Mouse (Mus musculus): ENCODE measurements around the gene Med11. TPM values are rescaled to one million over a fixed set of nuclear protein-coding genes. Genes with fewer than 3 reads are reported as not detected.

The Med11 gene
- total RNA-seq, 2 experiments from 2014 or later, result 18.0 to 31.5 TPM

DNA sequence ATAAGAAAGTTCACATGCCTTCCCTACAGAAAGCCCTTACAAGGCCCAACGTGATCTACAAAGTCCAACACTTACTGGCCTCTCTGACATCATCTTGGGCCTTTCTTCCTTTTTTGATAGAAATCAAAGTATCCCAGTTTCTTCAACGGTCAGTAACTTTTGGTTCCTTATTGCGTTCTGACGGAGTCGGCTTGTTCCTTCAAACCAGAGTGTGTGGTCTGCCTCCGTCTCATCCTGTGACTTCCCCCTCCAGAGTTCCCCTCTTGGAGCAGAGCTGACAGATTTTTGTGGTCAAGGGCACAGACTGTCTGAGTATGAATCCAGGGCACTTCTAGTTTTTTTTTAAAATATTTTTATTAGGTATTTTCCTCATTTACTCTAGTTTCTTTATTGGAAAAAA lies 38.0 kb downstream of the Med11 start:
- ATAC-seq (replicated peaks; ENCODE audit: low FRiP score, poor library complexity, severe bottlenecking), result no peak

GRCm38 (mm10) chr11:70499566-70500475 lies 48.1 kb downstream of the Med11 start:
- no peak for ATAC-seq (replicated peaks; ENCODE audit: low FRiP score, poor library complexity, severe bottlenecking)

GRCm38 (mm10) chr11:70500476-70500812 lies 48.7 kb downstream of the Med11 start:
- no peak for ATAC-seq (replicated peaks; ENCODE audit: low FRiP score, poor library complexity, severe bottlenecking)

DNA sequence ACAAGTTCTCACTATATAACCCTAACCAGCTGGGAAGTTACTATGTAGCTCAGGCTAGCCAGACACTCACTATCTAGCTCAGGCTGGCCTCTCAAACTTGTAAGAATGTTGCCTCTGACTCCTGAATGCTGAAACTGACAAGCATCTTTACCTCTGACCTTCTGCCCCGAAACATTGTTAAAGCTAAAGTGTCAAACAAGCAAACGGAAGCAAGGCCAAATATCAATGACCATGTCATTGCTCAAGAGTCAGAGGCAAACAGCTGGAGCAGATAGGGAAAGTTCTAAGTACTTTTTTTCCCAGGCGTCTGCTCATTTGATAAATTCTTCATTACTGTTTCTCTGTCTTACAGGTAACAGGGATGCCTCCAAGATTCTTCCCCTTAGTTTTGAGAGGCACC lies 50.3 kb downstream of the Med11 start:
- no peak for ATAC-seq (replicated peaks; ENCODE audit: low FRiP score, poor library complexity, severe bottlenecking)

Other genes starting within 250 kb of the Med11 start
Only the 30 nearest of the 31 such genes appear.
- not detected in 2 replicates for gene Slc16a11, start 239.2 kb upstream of the Med11 start, total RNA-seq (2015; ENCODE audit: low replicate concordance)
- not detected in 2 replicates for gene Slc16a11, start 239.2 kb upstream of the Med11 start, total RNA-seq (2017; ENCODE audit: low replicate concordance)
- 0.72 and 0.84 TPM in 2 replicates for gene Slc16a13, start 230.9 kb upstream of the Med11 start, total RNA-seq (2015; ENCODE audit: low replicate concordance)
- gene Slc16a13, start 230.9 kb upstream of the Med11 start, total RNA-seq (2017; ENCODE audit: low replicate concordance), result 0.39 and 2.3 TPM in 2 replicates
- gene Bcl6b, start 222.1 kb upstream of the Med11 start, total RNA-seq (2015; ENCODE audit: low replicate concordance), result 1.8 TPM in 1 of 2 replicates, not detected in the other
- gene Bcl6b, start 222.1 kb upstream of the Med11 start, total RNA-seq (2017; ENCODE audit: low replicate concordance), result 0.61 and 2.3 TPM in 2 replicates
- gene 0610010K14Rik, start 214.0 kb upstream of the Med11 start, total RNA-seq (2015; ENCODE audit: low replicate concordance), result 31.4 and 102 TPM in 2 replicates
- 14.5 and 24.2 TPM in 2 replicates for gene 0610010K14Rik, start 214.0 kb upstream of the Med11 start, total RNA-seq (2017; ENCODE audit: low replicate concordance)
- not detected in 2 replicates for gene Gm21988, start 212.1 kb upstream of the Med11 start, total RNA-seq (2015; ENCODE audit: low replicate concordance)
- 4.1 TPM in 1 of 2 replicates, not detected in the other for gene Gm21988, start 212.1 kb upstream of the Med11 start, total RNA-seq (2017; ENCODE audit: low replicate concordance)
- 167 and 191 TPM in 2 replicates for gene Rnasek, start 212.1 kb upstream of the Med11 start, total RNA-seq (2015; ENCODE audit: low replicate concordance)
- gene Rnasek, start 212.1 kb upstream of the Med11 start, total RNA-seq (2017; ENCODE audit: low replicate concordance), result 21.3 and 24.1 TPM in 2 replicates
- 1.7 TPM in 1 of 2 replicates, not detected in the other for gene Alox12, start 196.6 kb upstream of the Med11 start, total RNA-seq (2015; ENCODE audit: low replicate concordance)
- 1.0 TPM in 1 of 2 replicates, not detected in the other for gene Alox12, start 196.6 kb upstream of the Med11 start, total RNA-seq (2017; ENCODE audit: low replicate concordance)
- gene Alox12e, start 129.3 kb upstream of the Med11 start, total RNA-seq (2015; ENCODE audit: low replicate concordance), result 0.42 TPM in 1 of 2 replicates, not detected in the other
- gene Alox12e, start 129.3 kb upstream of the Med11 start, total RNA-seq (2017; ENCODE audit: low replicate concordance), result not detected in 2 replicates
- gene Alox15, start 99.9 kb upstream of the Med11 start, total RNA-seq (2015; ENCODE audit: low replicate concordance), result 5.4 and 17.6 TPM in 2 replicates
- gene Alox15, start 99.9 kb upstream of the Med11 start, total RNA-seq (2017; ENCODE audit: low replicate concordance), result 3.6 and 5.7 TPM in 2 replicates
- gene Pelp1, start 41.9 kb upstream of the Med11 start, total RNA-seq (2015; ENCODE audit: low replicate concordance), result 3.2 and 8.4 TPM in 2 replicates
- gene Pelp1, start 41.9 kb upstream of the Med11 start, total RNA-seq (2017; ENCODE audit: low replicate concordance), result 3.1 and 3.8 TPM in 2 replicates
- 30.6 and 51.2 TPM in 2 replicates for gene Arrb2, start 19.3 kb upstream of the Med11 start, total RNA-seq (2015; ENCODE audit: low replicate concordance)
- gene Arrb2, start 19.3 kb upstream of the Med11 start, total RNA-seq (2017; ENCODE audit: low replicate concordance), result 27.9 and 33.4 TPM in 2 replicates
- not detected in 2 replicates for gene Zmynd15, start 7.5 kb downstream of the Med11 start, total RNA-seq (2015; ENCODE audit: low replicate concordance)
- not detected in 2 replicates for gene Zmynd15, start 7.5 kb downstream of the Med11 start, total RNA-seq (2017; ENCODE audit: low replicate concordance)
- not detected in 2 replicates for gene Cxcl16, start 8.1 kb downstream of the Med11 start, total RNA-seq (2015; ENCODE audit: low replicate concordance)
- gene Cxcl16, start 8.1 kb downstream of the Med11 start, total RNA-seq (2017; ENCODE audit: low replicate concordance), result not detected in 2 replicates
- not detected in 2 replicates for gene Tm4sf5, start 53.3 kb downstream of the Med11 start, total RNA-seq (2015; ENCODE audit: low replicate concordance)
- not detected in 2 replicates for gene Tm4sf5, start 53.3 kb downstream of the Med11 start, total RNA-seq (2017; ENCODE audit: low replicate concordance)
- gene Vmo1, start 62.7 kb downstream of the Med11 start, total RNA-seq (2015; ENCODE audit: low replicate concordance), result not detected in 2 replicates
- not detected in 2 replicates for gene Vmo1, start 62.7 kb downstream of the Med11 start, total RNA-seq (2017; ENCODE audit: low replicate concordance)
- not detected in 2 replicates for gene Gltpd2, start 67.3 kb downstream of the Med11 start, total RNA-seq (2015; ENCODE audit: low replicate concordance)
- gene Gltpd2, start 67.3 kb downstream of the Med11 start, total RNA-seq (2017; ENCODE audit: low replicate concordance), result not detected in 2 replicates
- 40.2 and 49.0 TPM in 2 replicates for gene Psmb6, start 73.4 kb downstream of the Med11 start, total RNA-seq (2015; ENCODE audit: low replicate concordance)
- 52.0 and 74.6 TPM in 2 replicates for gene Psmb6, start 73.4 kb downstream of the Med11 start, total RNA-seq (2017; ENCODE audit: low replicate concordance)
- not detected in 2 replicates for gene Gm40193, start 81.0 kb downstream of the Med11 start, total RNA-seq (2015; ENCODE audit: low replicate concordance)
- not detected in 2 replicates for gene Gm40193, start 81.0 kb downstream of the Med11 start, total RNA-seq (2017; ENCODE audit: low replicate concordance)
- gene Pld2, start 88.1 kb downstream of the Med11 start, total RNA-seq (2015; ENCODE audit: low replicate concordance), result not detected in 2 replicates
- 0.23 and 0.64 TPM in 2 replicates for gene Pld2, start 88.1 kb downstream of the Med11 start, total RNA-seq (2017; ENCODE audit: low replicate concordance)
- gene Mink1, start 111.0 kb downstream of the Med11 start, total RNA-seq (2015; ENCODE audit: low replicate concordance), result 4.6 and 6.8 TPM in 2 replicates
- gene Mink1, start 111.0 kb downstream of the Med11 start, total RNA-seq (2017; ENCODE audit: low replicate concordance), result 2.8 and 4.5 TPM in 2 replicates
- not detected in 2 replicates for gene 4930544D05Rik, start 163.9 kb downstream of the Med11 start, total RNA-seq (2015; ENCODE audit: low replicate concordance)
- gene 4930544D05Rik, start 163.9 kb downstream of the Med11 start, total RNA-seq (2017; ENCODE audit: low replicate concordance), result not detected in 2 replicates
- not detected in 2 replicates for gene Chrne, start 167.3 kb downstream of the Med11 start, total RNA-seq (2015; ENCODE audit: low replicate concordance)
- not detected in 2 replicates for gene Chrne, start 167.3 kb downstream of the Med11 start, total RNA-seq (2017; ENCODE audit: low replicate concordance)
- 2.5 and 8.0 TPM in 2 replicates for gene Gp1ba, start 187.2 kb downstream of the Med11 start, total RNA-seq (2015; ENCODE audit: low replicate concordance)
- gene Gp1ba, start 187.2 kb downstream of the Med11 start, total RNA-seq (2017; ENCODE audit: low replicate concordance), result 1.1 TPM in 1 of 2 replicates, not detected in the other
- gene Rnf167, start 195.3 kb downstream of the Med11 start, total RNA-seq (2015; ENCODE audit: low replicate concordance), result 134 and 213 TPM in 2 replicates
- 115 and 117 TPM in 2 replicates for gene Rnf167, start 195.3 kb downstream of the Med11 start, total RNA-seq (2017; ENCODE audit: low replicate concordance)
- 24.9 and 26.0 TPM in 2 replicates for gene Slc25a11, start 195.6 kb downstream of the Med11 start, total RNA-seq (2015; ENCODE audit: low replicate concordance)
- gene Slc25a11, start 195.6 kb downstream of the Med11 start, total RNA-seq (2017; ENCODE audit: low replicate concordance), result 21.9 and 23.6 TPM in 2 replicates
- gene Pfn1, start 202.7 kb downstream of the Med11 start, total RNA-seq (2015; ENCODE audit: low replicate concordance), result 529 and 614 TPM in 2 replicates
- 132 and 200 TPM in 2 replicates for gene Pfn1, start 202.7 kb downstream of the Med11 start, total RNA-seq (2017; ENCODE audit: low replicate concordance)
- 5.4 and 14.8 TPM in 2 replicates for gene Eno3, start 205.3 kb downstream of the Med11 start, total RNA-seq (2015; ENCODE audit: low replicate concordance)
- 2.3 and 11.0 TPM in 2 replicates for gene Eno3, start 205.3 kb downstream of the Med11 start, total RNA-seq (2017; ENCODE audit: low replicate concordance)
- gene Spag7, start 217.5 kb downstream of the Med11 start, total RNA-seq (2015; ENCODE audit: low replicate concordance), result 36.9 and 38.6 TPM in 2 replicates
- 11.1 and 38.0 TPM in 2 replicates for gene Spag7, start 217.5 kb downstream of the Med11 start, total RNA-seq (2017; ENCODE audit: low replicate concordance)
- gene Camta2, start 236.2 kb downstream of the Med11 start, total RNA-seq (2015; ENCODE audit: low replicate concordance), result 4.7 and 17.6 TPM in 2 replicates
- 0.45 and 0.90 TPM in 2 replicates for gene Camta2, start 236.2 kb downstream of the Med11 start, total RNA-seq (2017; ENCODE audit: low replicate concordance)
- not detected in 2 replicates for gene Inca1, start 248.2 kb downstream of the Med11 start, total RNA-seq (2015; ENCODE audit: low replicate concordance)
- not detected in 2 replicates for gene Inca1, start 248.2 kb downstream of the Med11 start, total RNA-seq (2017; ENCODE audit: low replicate concordance)